Mouse (Mus musculus): ENCODE results near the gene Hyal3. TPM values are rescaled to one million over a fixed set of nuclear protein-coding genes. Genes with fewer than 3 reads are reported as not detected.
A peak's percentile ranks its signal among the peaks of the same experiment; 100 is the strongest.

The Hyal3 gene
- polyA plus RNA-seq, 1 experiment from 2014 or later = 1.4 TPM

DNA sequence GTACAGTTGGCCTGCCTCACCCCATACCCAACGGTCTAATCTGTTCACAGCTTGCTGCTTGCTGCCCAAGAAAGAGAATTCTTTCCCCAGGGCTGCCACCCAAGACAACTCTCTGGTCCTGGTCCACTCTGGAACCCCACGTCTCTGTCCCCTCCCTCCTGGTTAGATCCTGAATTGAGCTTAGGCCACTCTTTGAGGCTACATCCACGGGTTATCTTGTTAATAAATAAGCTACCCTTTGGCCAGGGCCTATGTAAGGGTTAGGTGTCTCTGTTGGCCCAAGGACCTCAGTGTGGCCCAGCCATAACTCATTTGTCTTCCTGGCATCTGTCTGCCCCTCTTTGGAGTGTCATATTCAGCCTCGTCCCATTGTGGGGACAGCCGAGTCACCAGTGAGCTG is 17.8 kb downstream of the Hyal3 start:
- Histone ChIP-seq H3K4me1 (replicated peaks; ENCODE audit: control insufficient read depth, insufficient read depth, low read length) (peaks cover 4% of the 10 kb centered on the region), H3K4me2 (ENCODE audit: low read length) (no peak overlapping the region), H3K27ac (ENCODE audit: low read length) (no peak overlapping the region), H3K4me3 (replicated peaks; ENCODE audit: low read length) (no peak overlapping the region), H3K36me3 (ENCODE audit: control insufficient read depth, insufficient read depth) (no peaks in the 10 kb centered on the region), H3K9ac (replicated peaks; ENCODE audit: low read depth, low read length) (no peak overlapping the region), H3K27me3 (replicated peaks; ENCODE audit: control insufficient read depth, insufficient read depth, low read length) (no peaks in the 10 kb centered on the region), H3K9me3 (ENCODE audit: control insufficient read depth, low read length) (no peaks in the 10 kb centered on the region)
- ATAC-seq = no peak
- WGBS = 82% methylated on average over 5 of the region's 5 CpGs

- WGBS = 93% methylated on average over 9 of the region's 9 CpGs
- H3K9ac ChIP-seq (replicated peaks; ENCODE audit: low read depth, low read length) = no peak overlapping the region; the same call in 1 of the 2 replicates
- H3K4me3 ChIP-seq (replicated peaks; ENCODE audit: low read length) = no peak overlapping the region
- H3K4me1 ChIP-seq (replicated peaks; ENCODE audit: control insufficient read depth, insufficient read depth, low read length) = peaks cover 4% of the 10 kb centered on the region
- no peaks in the 10 kb centered on the region for H3K27me3 ChIP-seq (replicated peaks; ENCODE audit: control insufficient read depth, insufficient read depth, low read length)
- no peaks in the 10 kb centered on the region for H3K9me3 ChIP-seq (ENCODE audit: control insufficient read depth, low read length)
- no peaks in the 10 kb centered on the region for H3K36me3 ChIP-seq (ENCODE audit: control insufficient read depth, insufficient read depth)
- no peak overlapping the region for H3K4me2 ChIP-seq (ENCODE audit: low read length)
- no peak overlapping the region for H3K27ac ChIP-seq (ENCODE audit: low read length)
- ATAC-seq = no peak
Measured at GRCm38 (mm10) chr9:107599433-107599832, 18.8 kb downstream of the Hyal3 start.

DNA sequence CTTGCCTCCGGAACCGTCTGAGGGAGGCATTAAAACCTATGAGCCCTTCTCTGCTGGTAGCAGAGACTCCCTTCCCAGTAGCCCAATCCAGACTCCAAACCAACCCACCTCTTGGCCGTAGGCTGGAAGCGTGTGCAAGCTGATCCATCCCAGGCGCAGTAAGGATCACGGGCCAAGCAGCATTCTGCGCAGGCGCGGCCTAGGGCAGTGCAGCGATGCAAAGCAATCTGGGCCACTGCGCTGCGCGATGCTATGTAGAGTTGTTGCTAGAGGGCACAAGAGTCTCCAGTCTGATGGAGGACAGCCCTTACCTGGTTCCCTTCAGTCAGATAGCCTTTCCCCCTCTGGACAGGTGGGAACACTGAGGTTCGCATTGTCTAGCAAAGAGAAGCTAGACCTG is 19.2 kb downstream of the Hyal3 start:
- 77% methylated on average over 14 of the region's 14 CpGs for WGBS
- no peak for ATAC-seq

DNA sequence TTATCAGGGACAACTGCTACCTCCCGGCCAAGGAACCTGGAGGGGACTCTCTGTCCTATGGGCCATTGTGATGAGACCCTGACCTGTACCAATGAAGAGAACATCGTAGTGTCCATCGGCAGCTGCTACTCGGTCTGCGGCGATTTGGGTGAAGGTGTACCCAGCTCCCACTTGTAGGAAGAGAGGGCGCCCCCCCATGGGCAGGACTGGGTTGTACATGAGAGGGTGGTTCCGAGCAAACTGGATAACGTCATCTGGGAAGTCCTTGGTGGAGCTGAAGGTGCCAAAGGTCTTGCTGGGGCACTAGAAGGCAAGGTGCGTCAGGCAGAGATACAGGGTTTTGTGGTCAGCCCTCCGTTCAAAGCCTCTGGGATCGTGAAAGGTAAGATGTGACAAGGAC is 20.1 kb downstream of the Hyal3 start:
- no peaks in the 10 kb centered on the region for H3K36me3 ChIP-seq (ENCODE audit: control insufficient read depth, insufficient read depth)
- 80% methylated on average over 12 of the region's 12 CpGs for WGBS
- no peak overlapping the region for H3K27ac ChIP-seq (ENCODE audit: low read length)
- ATAC-seq = no peak
- peaks cover 9% of the 10 kb centered on the region for H3K4me1 ChIP-seq (replicated peaks; ENCODE audit: control insufficient read depth, insufficient read depth, low read length)
- no peak overlapping the region for H3K4me3 ChIP-seq (replicated peaks; ENCODE audit: low read length)
- no peaks in the 10 kb centered on the region for H3K9me3 ChIP-seq (ENCODE audit: control insufficient read depth, low read length)
- no peak overlapping the region for H3K4me2 ChIP-seq (ENCODE audit: low read length)
- H3K9ac ChIP-seq (replicated peaks; ENCODE audit: low read depth, low read length) = no peak overlapping the region; the same call in 1 of the 2 replicates
- no peaks in the 10 kb centered on the region for H3K27me3 ChIP-seq (replicated peaks; ENCODE audit: control insufficient read depth, insufficient read depth, low read length)

More for the DNA sequence above, 19.2 kb downstream of the Hyal3 start:
- no peaks in the 10 kb centered on the region for H3K36me3 ChIP-seq (ENCODE audit: control insufficient read depth, insufficient read depth)
- H3K9ac ChIP-seq (replicated peaks; ENCODE audit: low read depth, low read length) = peak overlapping the region; percentile 5; the same call in 1 of the 2 replicates
- no peaks in the 10 kb centered on the region for H3K9me3 ChIP-seq (ENCODE audit: control insufficient read depth, low read length)
- H3K27ac ChIP-seq (ENCODE audit: low read length) = no peak overlapping the region
- peaks cover 7% of the 10 kb centered on the region for H3K4me1 ChIP-seq (replicated peaks; ENCODE audit: control insufficient read depth, insufficient read depth, low read length)
- no peak overlapping the region for H3K4me3 ChIP-seq (replicated peaks; ENCODE audit: low read length)
- H3K27me3 ChIP-seq (replicated peaks; ENCODE audit: control insufficient read depth, insufficient read depth, low read length) = no peaks in the 10 kb centered on the region
- H3K4me2 ChIP-seq (ENCODE audit: low read length) = no peak overlapping the region

DNA sequence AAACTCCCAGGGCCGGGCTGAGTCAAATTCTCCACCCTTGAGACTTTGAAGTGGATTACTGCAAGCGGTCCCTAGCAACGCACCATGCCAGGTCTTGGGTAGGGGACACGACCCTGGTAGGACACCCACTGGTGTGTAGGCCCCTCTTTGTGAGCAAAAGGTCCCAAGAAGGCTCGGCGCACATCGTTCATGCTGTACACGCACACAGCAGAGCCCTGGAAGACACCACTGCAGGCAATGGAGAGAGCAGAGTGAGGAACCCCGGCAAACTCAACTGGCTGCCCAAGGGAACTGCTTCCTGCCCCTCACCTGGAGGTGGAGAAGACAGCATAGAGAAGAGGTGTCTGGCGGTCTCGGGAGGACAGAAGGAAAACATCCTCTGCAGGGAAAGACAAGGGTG is 20.7 kb downstream of the Hyal3 start:
- H3K4me2 ChIP-seq (ENCODE audit: low read length) = no peak overlapping the region
- H3K4me1 ChIP-seq (replicated peaks; ENCODE audit: control insufficient read depth, insufficient read depth, low read length) = peaks cover 9% of the 10 kb centered on the region
- H3K27me3 ChIP-seq (replicated peaks; ENCODE audit: control insufficient read depth, insufficient read depth, low read length) = no peaks in the 10 kb centered on the region
- no peak overlapping the region for H3K4me3 ChIP-seq (replicated peaks; ENCODE audit: low read length)
- ATAC-seq = no peak
- no peak overlapping the region for H3K9ac ChIP-seq (replicated peaks; ENCODE audit: low read depth, low read length)
- 91% methylated on average over 11 of the region's 11 CpGs for WGBS
- no peak overlapping the region for H3K27ac ChIP-seq (ENCODE audit: low read length)
- H3K9me3 ChIP-seq (ENCODE audit: control insufficient read depth, low read length) = no peaks in the 10 kb centered on the region
- H3K36me3 ChIP-seq (ENCODE audit: control insufficient read depth, insufficient read depth) = no peaks in the 10 kb centered on the region

DNA sequence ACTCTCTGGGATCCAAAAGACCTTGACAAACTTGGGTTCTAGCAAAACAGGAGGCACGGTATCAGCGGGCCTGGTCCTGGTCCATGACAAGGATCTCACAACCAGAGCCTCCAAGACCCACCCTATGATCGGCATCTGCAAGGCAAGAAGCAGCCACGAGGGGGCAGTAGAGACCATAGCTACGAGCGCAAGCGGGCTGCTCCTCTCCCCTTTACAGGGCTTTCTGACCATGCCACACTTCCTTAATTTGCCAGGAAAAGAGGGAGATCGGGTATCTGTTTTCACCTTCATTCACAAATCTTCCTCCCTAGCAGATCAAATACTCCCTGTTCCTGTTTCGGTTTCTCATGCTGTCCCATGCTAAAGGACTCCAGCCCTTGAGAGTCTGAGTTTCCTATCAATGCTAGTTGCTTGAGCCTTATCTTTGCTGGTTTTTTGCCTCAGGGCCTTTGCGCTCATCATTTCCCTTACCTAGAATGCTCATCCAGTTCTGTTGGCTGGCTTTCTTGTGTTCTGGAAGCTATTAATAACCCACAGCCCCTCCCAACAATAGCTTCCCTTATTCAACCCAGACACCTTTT is 21.5 kb downstream of the Hyal3 start:
- Histone ChIP-seq H3K9me3 (ENCODE audit: control insufficient read depth, low read length) (no peaks in the 10 kb centered on the region), H3K9ac (replicated peaks; ENCODE audit: low read depth, low read length) (peak overlapping the region; percentile 2; the same call in 1 of the 2 replicates), H3K4me2 (ENCODE audit: low read length) (no peak overlapping the region), H3K27me3 (replicated peaks; ENCODE audit: control insufficient read depth, insufficient read depth, low read length) (no peaks in the 10 kb centered on the region), H3K27ac (ENCODE audit: low read length) (no peak overlapping the region), H3K4me3 (replicated peaks; ENCODE audit: low read length) (no peak overlapping the region), H3K36me3 (ENCODE audit: control insufficient read depth, insufficient read depth) (no peaks in the 10 kb centered on the region), H3K4me1 (replicated peaks; ENCODE audit: control insufficient read depth, insufficient read depth, low read length) (peaks cover 9% of the 10 kb centered on the region)
- ATAC-seq = peak; percentile 78
- WGBS = 15% methylated on average over 10 of the region's 10 CpGs

DNA sequence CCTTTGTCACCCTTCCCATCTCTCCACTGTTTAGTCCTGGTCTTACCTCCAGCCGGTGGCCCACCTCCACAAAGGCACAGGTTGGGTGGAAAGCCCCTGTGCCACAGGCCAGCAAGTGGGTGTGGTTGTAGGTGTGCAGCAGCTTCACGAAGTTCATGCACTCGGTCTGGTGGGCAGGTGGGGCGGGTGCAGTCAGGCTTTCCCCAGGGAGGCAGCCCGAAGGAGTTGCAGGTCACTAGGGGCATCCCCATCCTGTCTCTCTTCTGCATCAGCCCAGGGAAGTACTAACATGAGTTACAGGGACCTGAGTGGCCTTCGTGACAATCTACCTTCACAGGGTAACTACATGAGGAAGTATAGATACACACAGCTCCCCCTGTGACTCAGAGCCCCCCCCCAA is 22.6 kb downstream of the Hyal3 start:
- H3K27ac ChIP-seq (ENCODE audit: low read length) = no peak overlapping the region
- H3K4me1 ChIP-seq (replicated peaks; ENCODE audit: control insufficient read depth, insufficient read depth, low read length) = peaks cover 9% of the 10 kb centered on the region
- H3K4me3 ChIP-seq (replicated peaks; ENCODE audit: low read length) = no peak overlapping the region
- H3K9me3 ChIP-seq (ENCODE audit: control insufficient read depth, low read length) = no peaks in the 10 kb centered on the region
- no peak for ATAC-seq
- H3K27me3 ChIP-seq (replicated peaks; ENCODE audit: control insufficient read depth, insufficient read depth, low read length) = no peaks in the 10 kb centered on the region
- no peak overlapping the region for H3K9ac ChIP-seq (replicated peaks; ENCODE audit: low read depth, low read length)
- H3K36me3 ChIP-seq (ENCODE audit: control insufficient read depth, insufficient read depth) = no peaks in the 10 kb centered on the region
- 83% methylated on average over 6 of the region's 6 CpGs for WGBS
- H3K4me2 ChIP-seq (ENCODE audit: low read length) = no peak overlapping the region

DNA sequence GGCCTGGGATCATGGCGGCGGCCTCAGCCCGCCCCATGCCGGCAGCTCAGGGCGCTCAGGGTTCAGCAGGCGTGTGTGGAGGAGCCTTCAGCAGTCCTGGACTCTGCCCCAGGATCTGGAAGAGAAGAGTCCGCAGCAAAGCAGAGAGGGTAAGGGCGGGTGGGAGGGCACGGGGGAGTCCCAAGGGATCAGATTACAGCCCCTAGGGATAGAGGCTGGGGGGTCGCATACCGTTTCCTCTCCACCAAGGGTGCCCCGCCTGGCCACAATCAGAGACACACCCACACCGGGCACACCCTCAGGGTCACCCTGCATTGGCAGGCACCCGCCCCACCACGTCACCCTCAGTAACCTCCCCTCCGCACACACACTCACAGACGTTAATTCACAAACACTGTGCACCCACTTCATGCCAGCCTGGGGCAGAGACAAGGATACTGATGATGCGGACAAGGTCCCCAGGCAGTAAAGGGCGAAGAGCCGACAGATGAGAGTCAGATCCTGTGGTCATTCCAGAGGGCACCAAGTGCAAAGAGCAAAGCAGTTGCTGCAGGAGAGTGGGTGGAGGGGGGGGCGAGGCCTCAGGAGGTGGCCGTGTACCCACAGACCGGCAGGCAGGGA is 24.5 kb downstream of the Hyal3 start:
- 48% methylated on average over 23 of the region's 23 CpGs for WGBS
- Histone ChIP-seq H3K27ac (ENCODE audit: low read length) (no peak overlapping the region), H3K27me3 (replicated peaks; ENCODE audit: control insufficient read depth, insufficient read depth, low read length) (no peaks in the 10 kb centered on the region), H3K9me3 (ENCODE audit: control insufficient read depth, low read length) (no peaks in the 10 kb centered on the region), H3K36me3 (ENCODE audit: control insufficient read depth, insufficient read depth) (no peaks in the 10 kb centered on the region), H3K4me2 (ENCODE audit: low read length) (no peak overlapping the region), H3K9ac (replicated peaks; ENCODE audit: low read depth, low read length) (no peak overlapping the region), H3K4me1 (replicated peaks; ENCODE audit: control insufficient read depth, insufficient read depth, low read length) (peaks cover 9% of the 10 kb centered on the region), H3K4me3 (replicated peaks; ENCODE audit: low read length) (no peak overlapping the region)
- no peak for ATAC-seq

DNA sequence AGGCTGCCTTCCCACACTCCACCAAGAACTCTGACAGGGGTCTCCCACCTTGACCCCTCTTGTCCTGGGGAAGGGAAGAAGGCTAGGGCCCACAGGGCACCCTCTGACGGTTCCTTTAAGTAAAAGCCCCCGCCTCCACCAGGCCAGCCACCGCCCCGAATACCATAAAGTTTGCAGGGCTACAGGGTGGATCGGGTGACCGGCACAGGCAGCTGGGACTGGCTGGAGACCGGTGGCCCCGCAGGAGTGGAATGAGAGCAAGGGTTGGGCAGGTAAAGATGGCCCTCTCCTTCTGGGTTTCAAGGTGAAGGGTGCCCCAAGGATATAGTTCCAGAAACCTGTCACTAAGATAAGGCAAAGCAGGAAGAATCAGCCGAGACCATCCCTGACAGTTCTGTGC is 26.0 kb downstream of the Hyal3 start:
- WGBS = 33% methylated on average over 9 of the region's 9 CpGs
- H3K27me3 ChIP-seq (replicated peaks; ENCODE audit: control insufficient read depth, insufficient read depth, low read length) = no peaks in the 10 kb centered on the region
- no peak for ATAC-seq
- no peak overlapping the region for H3K4me2 ChIP-seq (ENCODE audit: low read length)
- no peaks in the 10 kb centered on the region for H3K36me3 ChIP-seq (ENCODE audit: control insufficient read depth, insufficient read depth)
- no peak overlapping the region for H3K9ac ChIP-seq (replicated peaks; ENCODE audit: low read depth, low read length)
- no peak overlapping the region for H3K4me3 ChIP-seq (replicated peaks; ENCODE audit: low read length)
- no peaks in the 10 kb centered on the region for H3K9me3 ChIP-seq (ENCODE audit: control insufficient read depth, low read length)
- peaks cover 10% of the 10 kb centered on the region for H3K4me1 ChIP-seq (replicated peaks; ENCODE audit: control insufficient read depth, insufficient read depth, low read length)
- no peak overlapping the region for H3K27ac ChIP-seq (ENCODE audit: low read length)

Data from forebrain, embryonic 16.5 days (tissue).